Mouse (Mus musculus) 416B (cell line): ENCODE measurements around the gene Fntb.

ENCODE experiments used
- DNase-seq: peaks from one replicate; pipeline ENCODE4 v3.0.0; 2011; ENCODE audit warnings: low read depth

The Fntb gene

GRCm38 (mm10) chr12:76795350-76795749, 30.0 kb downstream of the Fntb start, which contains the start of gene Gpx2:
TSS of gene Gpx2 (minus strand) at chr12:76795554.
- DNase-seq, result no peak

GRCm38 (mm10) chr12:76796938-76797539, 31.6 kb downstream of the Fntb start:
- no peak for DNase-seq

- no peak for DNase-seq
These were observed 32.8 kb downstream of the Fntb start for GRCm38 (mm10) chr12:76798008-76798720.

- no peak for DNase-seq
These were observed 37.6 kb downstream of the Fntb start for GRCm38 (mm10) chr12:76803028-76803427.

- DNase-seq, result peak; percentile 62
These were observed 38.4 kb downstream of the Fntb start for GRCm38 (mm10) chr12:76803700-76804252.

GRCm38 (mm10) chr12:76805056-76805811, 39.8 kb downstream of the Fntb start:
- no peak for DNase-seq

- DNase-seq, result no peak
These were observed 42.4 kb downstream of the Fntb start for GRCm38 (mm10) chr12:76807796-76808195.

- DNase-seq, result no peak
These were observed 45.1 kb downstream of the Fntb start for GRCm38 (mm10) chr12:76810491-76810890.

- no peak for DNase-seq
These were observed 45.6 kb downstream of the Fntb start for GRCm38 (mm10) chr12:76811006-76811405.

- DNase-seq, result peak; percentile 18
These were observed 48.2 kb downstream of the Fntb start for GRCm38 (mm10) chr12:76813543-76813942.

GRCm38 (mm10) chr12:76814120-76814519, 48.7 kb downstream of the Fntb start:
- no peak for DNase-seq

GRCm38 (mm10) chr12:76816720-76817119, 51.3 kb downstream of the Fntb start:
- no peak for DNase-seq

GRCm38 (mm10) chr12:76817176-76817575, 51.8 kb downstream of the Fntb start:
- DNase-seq, result no peak

GRCm38 (mm10) chr12:76818120-76818519, 52.7 kb downstream of the Fntb start:
- no peak for DNase-seq

GRCm38 (mm10) chr12:76818908-76819307, 53.5 kb downstream of the Fntb start:
- no peak for DNase-seq

- no peak for DNase-seq
These were observed 54.4 kb downstream of the Fntb start for GRCm38 (mm10) chr12:76819816-76820215.

GRCm38 (mm10) chr12:76820615-76821014, 55.2 kb downstream of the Fntb start:
- DNase-seq, result no peak

- DNase-seq, result no peak
These were observed 56.7 kb downstream of the Fntb start for GRCm38 (mm10) chr12:76822002-76822650.

GRCm38 (mm10) chr12:76822651-76823041, 57.3 kb downstream of the Fntb start, which contains the start of gene Rab15:
TSS of gene Rab15 (minus strand) at chr12:76822908.
- DNase-seq, result no peak

- DNase-seq, result no peak
These were observed 59.9 kb downstream of the Fntb start for GRCm38 (mm10) chr12:76825283-76825682.

GRCm38 (mm10) chr12:76832704-76833103, 67.3 kb downstream of the Fntb start:
- peak; percentile 77 for DNase-seq
